Mouse (Mus musculus) cortical plate, adult 2 months (tissue): ENCODE data around the gene Ngdn.

Source experiments
- CTCF ChIP-seq: fragments of 200-500 bp; IDR thresholded peaks from 2 replicates; pipeline ENCODE4 v1.5.1; 2011; ENCODE audit warnings: mild to moderate bottlenecking, control low read depth, low read length; ENCODE audit not compliant: insufficient read depth; ENCODE audit errors: extremely low read depth
- POLR2A ChIP-seq: fragments of 200-500 bp; IDR thresholded peaks from 2 replicates; pipeline ENCODE4 v1.6.1; 2011; ENCODE audit warnings: mild to moderate bottlenecking, low read length, control low read depth; ENCODE audit not compliant: insufficient read depth; ENCODE audit errors: extremely low read depth

GRCm38 (mm10) chr14:55061845-55062244 is 46.6 kb downstream of the Ngdn start:
- TF ChIP-seq CTCF: no peak
- TF ChIP-seq POLR2A: no peak; the same call in 1 of the 2 replicates
